Mouse (Mus musculus) midbrain, embryonic 15.5 days (tissue): ENCODE measurements around the gene Saa1. TPM values are rescaled to one million over a fixed set of nuclear protein-coding genes. Genes with fewer than 3 reads are reported as not detected.
"Not testable (repeated sequence)": the region's sequence is repeated elsewhere in the genome, so short reads cannot be mapped to it uniquely, and the experiment has no call there.

ENCODE experiments used
- ATAC-seq: fragments of 200-750 bp; cut with Nextera tagmentation; replicated peaks from 2 replicates; pipeline ENCODE4 v1.8.0; 2017; ENCODE audit warnings: moderate TSS enrichment
- H3K27ac ChIP-seq: fragments of 300-500 bp; sonication (generic); 2 replicates; pipeline ENCODE4 v1.5.1; 2015; ENCODE audit warnings: mild to moderate bottlenecking, inconsistent platforms
- H3K27me3 ChIP-seq: fragments of 300-500 bp; sonication (generic); replicated peaks from 2 replicates; pipeline ENCODE4 v1.6.1; 2015; ENCODE audit warnings: inconsistent platforms
- H3K36me3 ChIP-seq: fragments of 300-500 bp; sonication (generic); replicated peaks from 2 replicates; pipeline ENCODE4 v1.6.1; 2015; ENCODE audit warnings: inconsistent platforms
- H3K4me1 ChIP-seq: fragments of 300-500 bp; sonication (generic); 2 replicates; pipeline ENCODE4 v1.6.1; 2015; ENCODE audit warnings: inconsistent platforms
- H3K4me2 ChIP-seq: fragments of 300-500 bp; sonication (generic); 2 replicates; pipeline ENCODE4 v1.6.1; 2015; ENCODE audit warnings: inconsistent platforms, mild to moderate bottlenecking, moderate library complexity
- H3K4me3 ChIP-seq: fragments of 300-500 bp; sonication (generic); 2 replicates; pipeline ENCODE4 v1.5.1; 2015; ENCODE audit warnings: mild to moderate bottlenecking, inconsistent platforms
- H3K9ac ChIP-seq: fragments of 300-500 bp; sonication (generic); 2 replicates; pipeline ENCODE4 v1.6.1; 2015; ENCODE audit warnings: mild to moderate bottlenecking, inconsistent platforms
- H3K9me3 ChIP-seq: fragments of 300-500 bp; sonication (generic); 2 replicates; pipeline ENCODE4 v1.6.1; 2016; ENCODE audit warnings: inconsistent platforms
- WGBS: fragments of 180-500 bp; shearing (Covaris S2); methylation state at CpG from one replicate; pipeline ENCODE4 v1.1.7; 2015; ENCODE audit warnings: mixed read lengths; 5-methylcytosine and 5-hydroxymethylcytosine counted together
- polyA plus RNA-seq: library from polyadenylated mRNA; unstranded; fragments of >200 nt; fragmentation: Nextera tagmentation; extraction: Ambion mirVana; gene quantifications from 2 replicates; pipeline ENCODE4 v1.2.1, GENCODE M21; 2015

The Saa1 gene
- polyA plus RNA-seq, 1 experiment from 2014 or later: 0.30 TPM

DNA sequence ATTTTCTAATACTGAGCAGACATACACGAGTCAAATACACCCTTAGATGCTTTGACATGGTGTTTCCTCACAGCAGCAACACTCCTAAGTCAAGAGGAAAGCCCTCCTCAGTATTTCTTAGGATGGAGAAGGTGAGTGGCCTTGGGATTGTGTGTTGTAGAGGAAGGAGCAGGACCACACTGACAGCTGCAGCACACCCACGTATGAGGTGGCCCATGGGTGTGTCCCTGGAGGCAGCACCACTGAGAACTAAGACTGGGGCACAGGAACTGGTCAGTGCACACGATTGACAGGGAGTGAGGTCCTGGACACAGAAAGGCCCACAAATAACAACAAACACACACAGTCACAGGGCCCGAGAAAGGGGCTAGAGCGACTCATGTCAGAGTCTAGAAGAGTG is 2.7 kb downstream of the Saa1 start:
- H3K9me3 ChIP-seq, ATAC-seq, H3K27me3 ChIP-seq, H3K4me2 ChIP-seq, H3K4me3 ChIP-seq, H3K4me1 ChIP-seq, H3K9ac ChIP-seq, H3K27ac ChIP-seq, H3K36me3 ChIP-seq: not testable (repeated sequence)
- WGBS: 81% methylated on average over 5 of the region's 5 CpGs

DNA sequence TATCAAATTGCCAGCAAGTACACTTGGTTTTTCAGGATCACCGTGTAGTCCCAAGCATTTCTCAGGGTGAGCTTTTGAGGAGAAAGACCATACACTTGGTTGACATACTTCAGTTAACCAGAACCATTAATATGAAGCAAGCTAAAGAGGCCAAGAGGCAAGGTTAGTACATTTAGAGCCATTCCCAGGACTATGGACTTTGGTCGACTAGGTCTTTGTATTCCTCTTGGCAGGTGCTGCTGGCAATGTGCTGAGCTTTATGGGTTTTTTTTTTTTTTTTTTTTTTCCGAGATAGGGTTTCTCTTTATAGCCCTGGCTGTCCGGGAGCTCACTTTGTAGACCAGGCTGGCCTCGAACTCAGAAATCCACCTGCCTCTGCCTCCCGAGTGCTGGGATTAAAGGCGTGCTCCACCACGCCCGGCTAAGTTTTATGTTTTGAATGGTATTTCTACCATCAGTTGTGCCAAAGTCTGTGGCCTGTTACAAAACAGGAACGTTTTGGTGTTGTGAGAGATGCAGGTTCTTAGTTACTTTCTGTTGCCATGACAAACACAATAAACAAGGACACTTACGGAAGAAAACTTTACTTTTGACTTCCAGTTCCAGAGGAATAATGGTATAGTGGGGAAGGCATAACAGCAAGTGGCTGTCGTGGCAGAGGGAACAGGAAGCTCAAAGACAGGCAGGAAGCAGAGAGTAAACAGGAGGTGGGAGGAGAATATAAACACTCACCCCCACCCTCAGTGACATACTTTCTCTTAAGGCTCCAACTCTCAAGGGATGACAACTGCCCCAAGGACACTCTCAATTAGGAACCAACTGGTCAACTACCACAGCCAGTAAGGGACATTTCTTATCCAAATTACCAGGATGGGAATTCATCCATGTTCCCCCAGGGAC is 4.0 kb downstream of the Saa1 start:
- no peaks in the 10 kb centered on the region for H3K9me3 ChIP-seq
- H3K36me3 ChIP-seq: no peaks in the 10 kb centered on the region
- H3K4me2 ChIP-seq: no peak overlapping the region
- no peaks in the 10 kb centered on the region for H3K27me3 ChIP-seq
- no peak for ATAC-seq
- H3K9ac ChIP-seq: no peak overlapping the region
- 88% methylated on average over 12 of the region's 12 CpGs for WGBS
- no peak overlapping the region for H3K27ac ChIP-seq
- no peak overlapping the region for H3K4me3 ChIP-seq
- no peaks in the 10 kb centered on the region for H3K4me1 ChIP-seq

DNA sequence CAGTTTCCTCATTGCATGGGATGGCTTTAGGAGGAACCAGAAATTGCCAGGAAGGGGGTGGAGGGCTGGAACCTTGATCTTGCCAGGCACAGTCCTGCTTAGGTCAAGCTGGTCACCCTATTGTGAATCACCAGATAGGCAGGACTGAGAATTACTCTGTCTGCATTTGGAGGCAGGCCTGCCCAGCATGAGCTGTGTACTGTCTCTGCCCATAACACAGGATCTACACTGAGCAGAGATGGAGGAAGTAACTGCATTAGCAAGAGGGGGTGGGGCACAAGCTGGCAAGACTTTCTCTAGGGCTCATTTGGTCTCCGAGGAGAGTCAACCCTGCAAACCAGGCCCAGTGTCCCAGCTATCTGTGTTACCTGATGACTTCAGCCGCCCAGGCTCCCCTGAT is 7.8 kb downstream of the Saa1 start:
- ATAC-seq: no peak
- Histone ChIP-seq H3K9ac (no peak overlapping the region), H3K4me2 (no peak overlapping the region), H3K4me3 (no peak overlapping the region), H3K9me3 (no peaks in the 10 kb centered on the region), H3K36me3 (no peaks in the 10 kb centered on the region), H3K4me1 (no peaks in the 10 kb centered on the region), H3K27ac (no peak overlapping the region), H3K27me3 (no peaks in the 10 kb centered on the region)
- 83% methylated on average over 2 of the region's 2 CpGs for WGBS

DNA sequence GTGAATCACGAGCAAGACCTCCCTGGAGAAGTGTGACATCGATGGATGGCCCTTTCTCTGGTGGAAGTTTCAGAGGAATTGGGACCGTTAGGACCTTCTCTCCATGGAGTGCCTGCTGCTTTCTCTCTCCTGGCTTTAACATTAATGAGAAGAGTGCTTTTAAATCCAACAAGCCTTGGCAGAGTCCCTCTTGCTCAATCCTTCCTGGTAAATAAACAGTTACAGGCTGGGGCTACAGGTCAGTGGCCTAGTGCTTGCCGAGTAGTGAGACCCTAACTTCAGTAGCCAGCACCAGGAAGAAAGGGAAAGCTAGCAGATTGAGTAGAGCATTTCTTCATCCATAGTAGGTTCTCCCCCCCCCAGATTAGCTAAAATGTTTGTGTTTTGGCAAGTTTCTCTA is 10.3 kb downstream of the Saa1 start, which contains the start of gene Saa4:
Saa4 (minus strand) TSS at position 146 of the 400 bp plus-strand sequence.
- WGBS: 90% methylated on average over 4 of the region's 4 CpGs
- no peaks in the 10 kb centered on the region for H3K4me1 ChIP-seq
- H3K27ac ChIP-seq: no peak within 1 kb of the TSS
- ATAC-seq: no peak
- no peaks in the 10 kb centered on the region for H3K9me3 ChIP-seq
- no peak within 1 kb of the TSS for H3K9ac ChIP-seq
- H3K4me2 ChIP-seq: no peak within 1 kb of the TSS
- no peaks in the 10 kb centered on the region for H3K27me3 ChIP-seq
- H3K36me3 ChIP-seq: no peaks in the 10 kb centered on the region
- H3K4me3 ChIP-seq: no peak within 1 kb of the TSS

DNA sequence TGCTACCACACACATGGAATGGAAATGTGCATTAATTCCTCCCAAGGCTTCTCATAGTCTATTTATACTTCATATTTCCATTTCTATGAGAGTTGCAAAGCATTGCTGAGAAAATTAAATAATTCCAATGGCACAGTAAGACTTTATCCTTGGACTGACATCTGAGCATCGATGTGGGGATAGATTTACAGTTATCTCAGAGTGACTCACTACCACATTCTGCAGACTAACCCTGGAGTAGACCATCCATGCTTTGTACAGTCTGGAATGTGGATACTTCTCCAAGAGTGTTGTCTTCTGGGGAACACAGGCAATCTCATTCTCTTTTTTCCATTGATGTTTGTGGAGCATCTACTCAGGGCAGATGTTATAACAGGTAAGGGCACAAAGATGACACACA is 15.2 kb downstream of the Saa1 start:
- no peaks in the 10 kb centered on the region for H3K27me3 ChIP-seq
- H3K4me1 ChIP-seq: no peaks in the 10 kb centered on the region
- no peaks in the 10 kb centered on the region for H3K36me3 ChIP-seq
- no peak overlapping the region for H3K27ac ChIP-seq
- WGBS: 93% methylated on average over 1 of the region's 1 CpGs
- H3K9ac ChIP-seq: no peak overlapping the region
- H3K4me2 ChIP-seq: no peak overlapping the region
- H3K4me3 ChIP-seq: no peak overlapping the region
- no peak for ATAC-seq
- H3K9me3 ChIP-seq: no peaks in the 10 kb centered on the region

DNA sequence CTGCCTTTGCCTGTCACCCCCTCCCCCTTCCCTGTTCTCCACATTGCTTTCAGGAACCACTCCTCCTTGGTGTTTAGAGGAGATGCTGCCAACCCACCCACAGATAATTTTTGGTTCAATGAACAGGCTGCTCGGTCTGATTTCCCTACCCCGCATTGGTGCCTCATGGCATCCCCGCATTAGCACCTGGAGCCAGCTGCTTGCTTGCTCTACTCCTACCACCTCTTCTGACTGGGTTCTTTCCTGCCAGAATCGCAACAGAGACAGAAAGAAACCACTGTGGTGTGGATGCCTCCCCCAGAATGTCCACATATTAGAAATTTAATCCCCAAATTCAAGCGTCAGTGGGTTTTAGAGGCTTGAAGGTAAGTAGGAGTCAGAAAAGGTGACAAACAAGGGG is 18.4 kb downstream of the Saa1 start:
- no peaks in the 10 kb centered on the region; the same call in 1 of the 2 replicates for H3K27me3 ChIP-seq
- no peak overlapping the region for H3K9ac ChIP-seq
- no peak for ATAC-seq
- 78% methylated on average over 5 of the region's 5 CpGs for WGBS
- no peaks in the 10 kb centered on the region for H3K4me1 ChIP-seq
- H3K9me3 ChIP-seq: no peaks in the 10 kb centered on the region
- H3K36me3 ChIP-seq: no peaks in the 10 kb centered on the region
- no peak overlapping the region for H3K27ac ChIP-seq
- H3K4me2 ChIP-seq: no peak overlapping the region
- H3K4me3 ChIP-seq: no peak overlapping the region

DNA sequence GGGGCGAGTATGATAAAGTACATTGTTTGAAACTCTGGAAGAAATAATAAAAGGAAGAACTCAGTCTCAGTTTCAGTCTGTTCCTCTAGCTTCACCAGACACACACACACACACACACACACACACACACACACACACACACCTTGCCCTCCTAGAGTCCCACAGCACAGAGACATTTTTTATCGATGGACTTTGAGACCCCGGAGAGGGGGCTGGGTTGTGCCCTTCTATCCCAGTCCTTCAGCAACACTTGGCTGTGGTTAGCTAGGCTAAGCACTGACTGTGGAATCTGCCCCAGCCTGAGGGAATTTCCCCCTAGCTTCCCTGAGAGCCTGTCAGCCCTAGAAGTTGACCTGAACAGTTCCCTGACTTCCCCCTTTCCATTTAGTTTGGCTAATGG is 18.9 kb downstream of the Saa1 start:
- no peak for ATAC-seq
- 94% methylated on average over 3 of the region's 3 CpGs for WGBS

DNA sequence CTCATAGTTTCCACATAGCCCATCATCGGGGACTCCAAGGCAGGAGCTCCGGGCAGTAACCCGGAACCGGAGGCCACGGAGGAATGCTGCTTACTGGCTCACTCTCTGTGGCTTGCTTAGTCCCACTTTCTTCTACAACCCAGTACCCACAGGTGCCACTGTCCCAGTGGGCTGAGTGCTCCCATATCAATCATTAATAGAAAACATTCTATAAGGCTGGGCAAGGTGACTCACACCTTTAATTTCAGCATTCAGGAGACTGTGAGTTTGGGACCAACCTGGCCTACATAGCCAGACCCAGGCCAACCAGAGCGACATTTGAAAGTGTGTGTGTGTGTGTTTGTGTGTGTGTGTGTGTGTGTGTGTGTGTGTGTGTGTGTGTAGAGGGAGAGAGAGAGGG is 19.4 kb downstream of the Saa1 start:
- H3K27me3 ChIP-seq: no peaks in the 10 kb centered on the region; the same call in 1 of the 2 replicates
- no peaks in the 10 kb centered on the region for H3K36me3 ChIP-seq
- H3K4me3 ChIP-seq: no peak overlapping the region
- no peaks in the 10 kb centered on the region for H3K9me3 ChIP-seq
- 93% methylated on average over 6 of the region's 6 CpGs for WGBS
- no peak overlapping the region for H3K27ac ChIP-seq
- H3K4me1 ChIP-seq: no peaks in the 10 kb centered on the region
- ATAC-seq: no peak
- no peak overlapping the region for H3K4me2 ChIP-seq
- H3K9ac ChIP-seq: no peak overlapping the region

More for the DNA sequence above, 18.9 kb downstream of the Saa1 start:
- Histone ChIP-seq H3K27ac (no peak overlapping the region), H3K9me3 (no peaks in the 10 kb centered on the region), H3K4me2 (no peak overlapping the region), H3K4me3 (no peak overlapping the region), H3K4me1 (no peaks in the 10 kb centered on the region), H3K27me3 (no peaks in the 10 kb centered on the region; the same call in 1 of the 2 replicates), H3K9ac (no peak overlapping the region), H3K36me3 (no peaks in the 10 kb centered on the region)

DNA sequence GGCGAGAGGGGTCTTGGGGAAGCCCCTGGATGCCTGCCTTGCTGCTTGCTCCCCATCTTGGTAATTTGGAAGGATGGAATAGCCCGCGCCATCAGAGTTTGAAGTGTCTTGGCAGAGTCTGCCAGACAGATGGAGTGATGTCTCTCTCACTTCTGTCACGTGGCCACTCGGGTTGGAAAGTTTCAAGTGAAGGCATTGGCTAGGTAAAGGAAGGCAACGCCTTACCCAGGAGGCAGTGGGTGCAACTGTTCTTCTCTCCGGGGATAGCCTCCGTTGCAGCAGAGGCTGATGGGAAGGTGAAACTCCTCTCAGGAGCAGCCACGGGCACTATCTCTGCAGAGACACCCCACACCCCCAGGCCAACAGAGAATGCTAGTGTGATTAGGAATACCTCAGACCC is 22.3 kb downstream of the Saa1 start:
- Histone ChIP-seq H3K27me3 (no peaks in the 10 kb centered on the region; the same call in 1 of the 2 replicates), H3K9me3 (no peaks in the 10 kb centered on the region), H3K4me3 (no peak overlapping the region), H3K9ac (no peak overlapping the region), H3K4me1 (no peaks in the 10 kb centered on the region), H3K4me2 (no peak overlapping the region), H3K27ac (no peak overlapping the region), H3K36me3 (no peaks in the 10 kb centered on the region)
- ATAC-seq: no peak
- WGBS: 81% methylated on average over 9 of the region's 9 CpGs

DNA sequence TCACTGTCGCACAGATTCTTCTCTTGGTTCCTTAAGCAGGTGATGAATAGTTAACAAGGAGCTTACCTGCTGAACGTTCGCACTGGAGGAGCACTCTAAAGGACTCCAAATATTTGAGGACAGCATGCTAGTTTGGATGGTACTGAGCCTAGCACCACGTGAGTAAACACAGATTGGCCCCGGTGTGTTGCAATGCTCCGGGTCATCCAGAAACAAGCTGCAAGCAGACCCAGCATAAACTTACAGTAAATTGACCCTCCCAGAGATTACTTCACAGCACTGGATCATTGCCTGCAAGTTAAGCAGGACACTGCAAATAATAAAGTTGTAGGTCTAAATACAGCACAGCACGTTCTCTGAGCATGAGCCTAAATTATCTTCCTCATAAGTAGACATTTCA is 23.3 kb downstream of the Saa1 start:
- Histone ChIP-seq H3K9ac (no peak overlapping the region), H3K9me3 (no peaks in the 10 kb centered on the region), H3K4me3 (no peak overlapping the region), H3K4me2 (no peak overlapping the region), H3K27ac (no peak overlapping the region), H3K36me3 (no peaks in the 10 kb centered on the region), H3K4me1 (no peaks in the 10 kb centered on the region), H3K27me3 (no peaks in the 10 kb centered on the region; the same call in 1 of the 2 replicates)
- 82% methylated on average over 7 of the region's 7 CpGs for WGBS
- ATAC-seq: no peak

DNA sequence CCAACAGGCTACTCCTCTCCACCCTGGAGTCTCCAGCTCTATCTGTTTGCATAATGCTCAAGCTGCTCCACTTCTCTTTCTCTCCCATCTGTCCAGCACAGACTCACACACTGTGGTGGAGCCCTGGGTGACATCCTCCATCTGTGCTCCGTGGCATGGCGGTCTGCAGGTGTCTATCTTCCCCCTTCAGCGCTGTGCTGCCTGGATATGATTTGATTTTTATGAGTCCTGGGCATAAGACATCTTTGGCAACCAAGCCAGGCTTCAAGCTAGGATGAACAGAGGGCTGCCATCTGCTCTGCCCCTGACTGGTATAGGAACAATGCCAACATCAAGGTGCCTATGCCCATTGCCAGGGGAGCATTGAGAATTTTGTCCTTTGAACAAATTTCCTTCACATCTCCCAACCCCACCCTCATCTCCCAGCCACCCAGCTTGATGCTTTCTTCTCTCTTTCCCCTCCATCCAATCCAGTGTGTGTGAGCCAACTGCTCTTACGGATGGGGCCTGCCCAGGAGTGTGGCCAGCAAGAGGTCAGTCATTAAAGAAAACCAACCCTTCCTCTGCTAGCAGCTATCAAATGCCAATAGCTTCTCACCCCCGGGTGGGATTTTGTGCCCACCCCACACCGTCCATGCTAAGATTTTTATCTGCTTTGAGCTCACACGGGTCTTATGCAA is 24.0 kb downstream of the Saa1 start:
- no peak for ATAC-seq
- Histone ChIP-seq H3K9ac (no peak overlapping the region), H3K27me3 (no peaks in the 10 kb centered on the region; the same call in 1 of the 2 replicates), H3K4me2 (no peak overlapping the region), H3K4me3 (no peak overlapping the region), H3K9me3 (no peaks in the 10 kb centered on the region), H3K4me1 (no peaks in the 10 kb centered on the region), H3K27ac (no peak overlapping the region), H3K36me3 (no peaks in the 10 kb centered on the region)
- WGBS: 83% methylated on average over 7 of the region's 7 CpGs

DNA sequence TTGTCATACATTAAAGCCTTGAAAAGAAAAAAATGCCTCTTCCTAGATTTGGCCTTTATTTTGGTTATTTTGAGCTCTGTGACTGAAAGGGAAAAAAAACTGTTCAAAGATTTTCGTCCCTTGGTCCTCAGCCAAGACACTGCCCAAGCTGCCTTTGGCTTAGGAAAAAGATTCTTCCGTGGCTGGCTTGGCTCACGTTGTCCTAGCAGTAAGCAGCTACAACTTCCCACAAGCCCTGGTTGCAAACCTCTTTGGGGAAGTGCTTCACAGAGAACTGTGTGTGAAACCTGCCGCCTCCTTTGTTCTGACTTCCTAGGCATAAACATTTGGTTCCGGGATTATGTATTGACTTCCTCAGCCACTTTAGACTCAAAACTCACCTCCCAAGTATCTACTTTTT is 25.9 kb downstream of the Saa1 start:
- 62% methylated on average over 5 of the region's 5 CpGs for WGBS
- H3K36me3 ChIP-seq: no peaks in the 10 kb centered on the region
- no peak overlapping the region for H3K4me3 ChIP-seq
- no peak for ATAC-seq
- no peak overlapping the region for H3K4me2 ChIP-seq
- no peaks in the 10 kb centered on the region for H3K4me1 ChIP-seq
- H3K9ac ChIP-seq: no peak overlapping the region
- H3K27me3 ChIP-seq: no peaks in the 10 kb centered on the region; the same call in 1 of the 2 replicates
- H3K9me3 ChIP-seq: no peaks in the 10 kb centered on the region
- no peak overlapping the region for H3K27ac ChIP-seq
